Mouse (Mus musculus) heart, postnatal 0 days (tissue): ENCODE results near the gene Scfd2. TPM values are rescaled to one million over a fixed set of nuclear protein-coding genes. Genes with fewer than 3 reads are reported as not detected.

Source experiments
- ATAC-seq: fragments of 200-750 bp; cut with Nextera tagmentation; 2 replicates; pipeline ENCODE4 v1.8.0; 2017; ENCODE audit warnings: low read depth, moderate number of reproducible peaks, moderate library complexity; ENCODE audit not compliant: insufficient read depth
- DNase-seq: peaks from one replicate; pipeline ENCODE4 v3.0.0-alpha.2; 2016; ENCODE audit warnings: low spot score
- H3K27ac ChIP-seq: fragments of 300-500 bp; sonication (generic); 2 replicates; pipeline ENCODE4 v1.5.1; 2014; ENCODE audit warnings: low read depth, mild to moderate bottlenecking
- H3K27me3 ChIP-seq: fragments of 300-500 bp; sonication (generic); 2 replicates; pipeline ENCODE4 v1.6.1; 2014; ENCODE audit warnings: low read length, mixed read lengths; ENCODE audit not compliant: control insufficient read depth, insufficient read depth
- H3K36me3 ChIP-seq: fragments of 300-500 bp; sonication (generic); replicated peaks from 2 replicates; pipeline ENCODE4 v1.6.1; 2014; ENCODE audit warnings: low read length, mixed read lengths; ENCODE audit not compliant: control insufficient read depth, insufficient read depth
- H3K4me1 ChIP-seq: fragments of 300-500 bp; sonication (generic); 2 replicates; pipeline ENCODE4 v1.6.1; 2014; ENCODE audit warnings: antibody characterized with exemption; ENCODE audit not compliant: control insufficient read depth, insufficient read depth
- H3K4me2 ChIP-seq: fragments of 300-500 bp; sonication (generic); 2 replicates; pipeline ENCODE4 v1.6.1; 2014; ENCODE audit warnings: low read depth, mild to moderate bottlenecking, low read length, moderate library complexity
- H3K4me3 ChIP-seq: fragments of 300-500 bp; sonication (generic); 2 replicates; pipeline ENCODE4 v1.5.1; 2014; ENCODE audit warnings: low read depth, low read length
- H3K9ac ChIP-seq: fragments of 300-500 bp; sonication (generic); replicated peaks from 2 replicates; pipeline ENCODE4 v1.6.1; 2014; ENCODE audit warnings: low read depth, low read length, mixed read lengths
- H3K9me3 ChIP-seq: fragments of 300-500 bp; sonication (generic); replicated peaks from 2 replicates; pipeline ENCODE4 v1.6.1; 2016; ENCODE audit warnings: low read length; ENCODE audit not compliant: control insufficient read depth
- CTCF ChIP-seq: IDR thresholded peaks from 2 replicates; pipeline ENCODE4 v1.5.1; 2016; ENCODE audit warnings: antibody characterized with exemption, control low read depth, low read depth
- EP300 ChIP-seq: IDR thresholded peaks from 2 replicates; pipeline ENCODE4 v1.6.1; 2016; ENCODE audit warnings: antibody characterized with exemption, low read depth
- WGBS: fragments of 180-500 bp; shearing (Covaris S2); extraction: QIAGEN DNeasy Blood & Tissue Kit; methylation state at CpG from one replicate; pipeline ENCODE4 v1.1.7; 2014; 5-methylcytosine and 5-hydroxymethylcytosine counted together
- polyA plus RNA-seq: library from polyadenylated mRNA; unstranded; fragments of >200 nt; fragmentation: Nextera tagmentation; extraction: Ambion mirVana; gene quantifications from 2 replicates; pipeline ENCODE4 v1.2.1, GENCODE M21; 2015
- total RNA-seq: library from RNA; depleted of rRNA; stranded (reverse); fragments of >200 nt; gene quantifications from 2 replicates; pipeline ENCODE4 v1.2.3, GENCODE M21; 2014; ENCODE audit warnings: low replicate concordance

Gene Scfd2
- total and polyA plus RNA-seq, 2 experiments from 2014 or later = 14.2 to 24.3 TPM

- 58% methylated on average over 2 of the region's 2 CpGs for WGBS
- TF ChIP-seq EP300 (no peak), CTCF (no peak)
- no peak for DNase-seq
- Histone ChIP-seq H3K4me2 (no peak overlapping the region), H3K9ac (no peak overlapping the region), H3K4me3 (no peak overlapping the region), H3K9me3 (no peaks in the 10 kb centered on the region), H3K27me3 (no peaks in the 10 kb centered on the region), H3K27ac (no peak overlapping the region), H3K36me3 (no peaks in the 10 kb centered on the region), H3K4me1 (0 out of 2 replicates have a peak, but pooled peaks cover under 1% of the 10 kb centered on the region)
- no peak for ATAC-seq
Observed at GRCm38 (mm10) chr5:74355416-74356177, 176.0 kb downstream of the Scfd2 start.

- H3K36me3 ChIP-seq = no peaks in the 10 kb centered on the region
- no peak overlapping the region for H3K4me3 ChIP-seq
- no peak overlapping the region for H3K9ac ChIP-seq
- no peaks in the 10 kb centered on the region for H3K27me3 ChIP-seq
- WGBS = 77% methylated on average over 4 of the region's 4 CpGs
- no peaks in the 10 kb centered on the region for H3K9me3 ChIP-seq
- no peak overlapping the region for H3K27ac ChIP-seq
- TF ChIP-seq CTCF = no peak
- no peak for TF ChIP-seq EP300
- no peaks in the 10 kb centered on the region for H3K4me1 ChIP-seq
- no peak for DNase-seq
- no peak for ATAC-seq
- H3K4me2 ChIP-seq = no peak overlapping the region
Observed at GRCm38 (mm10) chr5:74350909-74351308, 180.7 kb downstream of the Scfd2 start.

- no peaks in the 10 kb centered on the region for H3K9me3 ChIP-seq
- H3K27me3 ChIP-seq = no peaks in the 10 kb centered on the region
- no peak overlapping the region for H3K9ac ChIP-seq
- DNase-seq = no peak
- H3K4me1 ChIP-seq = no peaks in the 10 kb centered on the region
- H3K27ac ChIP-seq = no peak overlapping the region
- ATAC-seq = no peak
- no peaks in the 10 kb centered on the region for H3K36me3 ChIP-seq
- TF ChIP-seq CTCF = no peak
- no peak for TF ChIP-seq EP300
- no peak overlapping the region for H3K4me2 ChIP-seq
- H3K4me3 ChIP-seq = no peak overlapping the region
- 62% methylated on average over 11 of the region's 11 CpGs for WGBS
Observed at GRCm38 (mm10) chr5:74348079-74348870, 183.3 kb downstream of the Scfd2 start.

- 68% methylated on average over 2 of the region's 2 CpGs for WGBS
- no peak for DNase-seq
Observed at GRCm38 (mm10) chr5:74343045-74343444, 188.5 kb downstream of the Scfd2 start.

GRCm38 (mm10) chr5:74342557-74342956, 189.0 kb downstream of the Scfd2 start:
- H3K4me1 ChIP-seq = peaks cover 11% of the 10 kb centered on the region; the same call in 1 of the 2 replicates
- ATAC-seq = no peak

More at GRCm38 (mm10) chr5:74343045-74343444, 188.5 kb downstream of the Scfd2 start:
- peaks cover 11% of the 10 kb centered on the region; the same call in 1 of the 2 replicates for H3K4me1 ChIP-seq
- H3K36me3 ChIP-seq = no peaks in the 10 kb centered on the region
- H3K27me3 ChIP-seq = no peaks in the 10 kb centered on the region
- no peaks in the 10 kb centered on the region for H3K9me3 ChIP-seq
- TF ChIP-seq CTCF = no peak
- TF ChIP-seq EP300 = no peak
- H3K4me2 ChIP-seq = no peak overlapping the region
- no peak for ATAC-seq
- no peak overlapping the region for H3K9ac ChIP-seq
- H3K27ac ChIP-seq = no peak overlapping the region
- no peak overlapping the region for H3K4me3 ChIP-seq

More at GRCm38 (mm10) chr5:74342557-74342956, 189.0 kb downstream of the Scfd2 start:
- H3K4me2 ChIP-seq = no peak overlapping the region
- no peaks in the 10 kb centered on the region for H3K27me3 ChIP-seq
- H3K9ac ChIP-seq = no peak overlapping the region
- no peak for DNase-seq
- no peaks in the 10 kb centered on the region for H3K36me3 ChIP-seq
- H3K9me3 ChIP-seq = no peaks in the 10 kb centered on the region
- no peak overlapping the region for H3K27ac ChIP-seq
- TF ChIP-seq EP300 = no peak
- TF ChIP-seq CTCF = no peak
- H3K4me3 ChIP-seq = no peak overlapping the region
